Mouse (Mus musculus) ES-CJ7 (cell line): ENCODE results near the gene Kctd5.
"Not testable (repeated sequence)": the region's sequence is repeated elsewhere in the genome, so short reads cannot be mapped to it uniquely, and the experiment has no call there.

Source experiments
- DNase-seq: peaks from one replicate; pipeline ENCODE4 v3.0.0; 2011; ENCODE audit warnings: low read depth, low spot score

Kctd5 gene

DNA sequence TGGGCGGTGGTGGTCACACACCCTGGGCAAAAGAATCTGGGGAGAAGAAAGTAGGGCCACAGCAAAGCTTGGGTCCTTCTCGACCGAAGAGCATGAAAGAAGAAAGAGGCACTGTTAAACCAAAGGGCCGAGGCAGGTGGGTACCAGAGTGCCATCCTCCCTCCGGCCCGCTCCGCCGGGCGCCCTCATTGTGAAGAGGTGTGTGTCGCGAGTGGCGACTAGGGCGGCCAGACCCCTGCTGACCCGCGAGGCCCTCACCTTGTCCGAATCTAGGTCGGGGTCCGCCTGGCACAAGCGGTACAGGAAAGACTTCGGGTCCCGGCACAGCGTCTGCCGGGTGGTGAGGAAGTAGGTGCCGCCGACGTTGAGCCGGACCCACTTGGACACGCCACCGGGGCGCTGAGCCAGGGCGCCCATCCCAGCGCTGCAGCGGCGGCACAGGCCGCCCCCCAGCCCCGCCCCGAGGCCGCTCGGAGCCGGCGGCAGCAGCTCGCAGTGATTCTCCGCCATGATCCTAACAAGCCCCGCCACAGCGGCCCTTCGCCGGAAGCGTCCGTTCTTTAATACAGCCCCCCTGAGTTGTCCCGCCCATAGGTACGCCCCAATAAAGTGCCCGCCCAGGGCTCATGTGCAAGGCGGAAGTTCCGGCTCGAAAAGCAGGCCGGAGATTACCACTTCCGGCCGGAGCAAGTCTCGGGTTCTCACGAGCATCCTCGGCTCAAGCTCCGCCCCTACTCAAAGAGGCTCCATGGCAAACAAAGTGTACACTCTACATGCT is at the start of gene Kctd5:
Kctd5 (minus strand) TSS at position 567 of the 778 bp plus-strand sequence.
- peak; percentile 97 for DNase-seq

- DNase-seq: no peak
These were observed 46.2 kb upstream of the Kctd5 start for GRCm38 (mm10) chr17:24119446-24119845.

GRCm38 (mm10) chr17:24113031-24113430 is 39.7 kb upstream of the Kctd5 start:
- no peak for DNase-seq

DNA sequence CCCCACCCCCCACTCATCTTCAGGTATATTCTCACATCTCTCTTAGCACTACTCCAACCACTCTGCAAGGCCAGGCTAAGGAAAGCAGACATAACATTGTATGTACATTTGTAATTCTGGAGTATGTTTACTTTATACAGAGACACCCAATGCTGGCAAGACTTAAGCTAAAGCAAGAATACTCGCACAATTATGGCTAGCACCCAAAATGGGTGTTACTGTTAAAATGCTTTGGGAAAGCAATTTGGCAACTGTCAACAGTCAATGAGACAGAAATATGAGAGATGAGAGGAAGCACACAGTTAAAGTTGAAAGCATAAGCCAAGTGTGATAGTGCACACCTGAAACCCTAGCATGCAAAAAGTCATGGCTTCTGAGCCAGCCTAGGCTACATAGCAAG is 38.0 kb upstream of the Kctd5 start:
- no peak for DNase-seq

DNA sequence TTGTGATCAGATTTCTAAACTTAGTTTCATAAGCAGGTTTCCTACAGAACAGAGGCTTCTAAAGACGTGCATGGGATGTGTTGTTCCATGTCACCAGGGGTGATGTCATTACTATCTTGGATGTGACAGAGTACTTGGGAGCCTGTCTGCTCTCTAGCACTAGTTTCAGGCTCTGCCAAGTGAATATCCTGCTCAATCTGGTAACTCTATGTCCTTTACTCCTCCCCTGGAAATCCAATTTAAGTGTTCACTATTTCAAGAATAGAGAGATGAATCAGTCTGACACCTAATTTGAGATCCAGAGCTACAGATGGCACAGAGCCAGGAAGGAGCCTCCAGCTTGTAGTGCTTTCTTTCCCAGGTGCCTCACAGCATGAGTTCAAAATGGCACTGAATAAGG is 35.6 kb upstream of the Kctd5 start:
- DNase-seq: no peak

DNA sequence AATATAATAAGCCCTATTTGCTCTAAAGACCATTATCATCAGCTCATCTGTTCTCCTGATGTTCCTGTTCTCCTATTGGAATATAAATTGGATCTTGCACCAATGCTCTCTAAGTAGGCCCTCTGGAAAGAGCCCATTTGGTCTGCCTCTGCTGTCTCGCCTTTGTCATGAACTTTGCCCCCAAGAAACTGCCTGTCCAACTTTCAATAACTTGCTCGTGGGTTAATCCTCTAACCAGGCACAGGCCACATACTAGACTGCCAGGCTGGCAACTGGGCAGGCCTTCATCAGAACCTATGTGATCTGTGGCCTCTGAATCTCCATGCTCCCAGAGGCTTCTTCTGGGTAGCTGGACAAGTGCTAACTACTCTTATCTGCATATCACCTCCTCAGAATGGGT is 31.8 kb upstream of the Kctd5 start:
- no peak for DNase-seq

DNA sequence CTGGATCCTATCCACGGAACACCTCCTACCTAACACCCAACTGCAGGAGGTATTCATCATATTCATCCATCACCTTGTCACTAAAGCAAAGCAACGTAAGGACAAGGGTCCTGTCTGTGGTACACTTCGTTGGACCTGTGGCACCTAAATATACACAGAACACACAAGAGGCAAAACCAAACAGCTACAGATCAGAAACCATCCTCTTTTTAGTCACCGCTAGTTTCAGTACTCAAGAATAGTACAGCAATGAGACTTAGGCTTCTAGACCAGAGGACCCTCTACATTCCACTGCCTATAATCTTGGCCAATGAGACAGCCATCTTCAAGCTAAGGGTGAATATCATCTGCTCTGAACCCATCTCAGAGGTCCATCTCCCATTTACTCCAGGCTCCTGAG is 25.1 kb upstream of the Kctd5 start:
- no peak for DNase-seq

- no peak for DNase-seq
These were observed 17.3 kb upstream of the Kctd5 start for GRCm38 (mm10) chr17:24090575-24090974.

- DNase-seq: not testable (repeated sequence)
These were observed 13.1 kb upstream of the Kctd5 start for GRCm38 (mm10) chr17:24086399-24086798.

DNA sequence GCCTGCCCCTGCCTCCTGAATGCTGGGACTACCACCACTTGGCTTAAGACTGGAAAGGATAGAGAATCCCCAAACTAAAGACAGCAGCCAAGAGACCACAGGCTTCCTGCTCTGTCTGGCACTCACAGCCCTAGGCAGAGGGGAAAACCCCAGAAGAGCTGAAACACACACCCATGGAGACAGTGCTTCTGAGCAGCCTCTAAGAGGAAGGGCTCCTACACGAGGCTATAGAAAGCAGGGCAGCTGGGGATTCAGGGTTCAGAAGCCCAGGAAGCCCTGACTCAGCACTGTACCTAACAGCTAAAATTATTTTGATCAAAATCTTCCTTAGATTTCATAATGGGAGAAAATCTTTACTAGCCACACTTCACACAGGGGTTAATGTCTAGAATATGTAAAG is 11.3 kb upstream of the Kctd5 start:
- no peak for DNase-seq

DNA sequence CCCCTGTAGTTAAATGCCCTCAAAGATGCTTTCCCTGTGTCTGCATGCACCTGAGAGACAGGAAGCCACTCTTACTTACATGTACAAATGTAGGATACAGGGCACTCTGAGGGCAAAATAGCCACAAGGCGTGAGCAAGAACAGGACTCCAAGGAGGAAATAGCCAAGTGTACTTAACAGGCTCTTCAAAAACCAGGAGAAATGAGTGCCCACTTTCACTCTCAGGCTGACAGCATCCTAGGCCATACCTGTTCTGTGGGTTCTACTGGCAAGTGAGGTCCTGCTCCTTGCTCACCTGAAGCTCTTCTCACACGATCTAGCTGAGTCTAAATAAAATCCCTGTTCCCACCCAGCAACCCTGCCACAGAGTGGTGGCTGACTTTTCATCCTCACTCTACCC is 3.8 kb upstream of the Kctd5 start:
- DNase-seq: no peak

DNA sequence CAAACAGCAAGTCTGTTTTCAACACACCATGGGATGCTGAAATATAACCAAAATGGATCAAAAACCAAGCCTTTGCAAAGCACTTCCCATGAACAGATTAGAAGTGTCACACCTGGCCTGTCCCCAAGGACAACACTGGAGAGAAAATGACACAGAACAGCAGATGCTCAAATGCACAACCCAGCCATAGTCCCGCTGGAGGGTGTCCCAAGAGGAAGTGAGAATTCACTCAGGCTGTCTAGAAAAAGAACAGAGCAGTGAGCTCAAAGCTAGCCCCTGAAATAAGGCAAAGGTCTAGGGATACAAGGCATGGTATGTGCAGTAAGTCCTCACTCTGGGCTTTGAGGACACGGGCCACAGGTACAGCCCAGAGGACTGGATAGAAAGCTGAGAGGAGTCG is 3.8 kb downstream of the Kctd5 start:
- DNase-seq: no peak

GRCm38 (mm10) chr17:24068271-24068670 is 5.0 kb downstream of the Kctd5 start:
- DNase-seq: no peak

- no peak for DNase-seq
These were observed 10.7 kb downstream of the Kctd5 start for GRCm38 (mm10) chr17:24062459-24063155.

DNA sequence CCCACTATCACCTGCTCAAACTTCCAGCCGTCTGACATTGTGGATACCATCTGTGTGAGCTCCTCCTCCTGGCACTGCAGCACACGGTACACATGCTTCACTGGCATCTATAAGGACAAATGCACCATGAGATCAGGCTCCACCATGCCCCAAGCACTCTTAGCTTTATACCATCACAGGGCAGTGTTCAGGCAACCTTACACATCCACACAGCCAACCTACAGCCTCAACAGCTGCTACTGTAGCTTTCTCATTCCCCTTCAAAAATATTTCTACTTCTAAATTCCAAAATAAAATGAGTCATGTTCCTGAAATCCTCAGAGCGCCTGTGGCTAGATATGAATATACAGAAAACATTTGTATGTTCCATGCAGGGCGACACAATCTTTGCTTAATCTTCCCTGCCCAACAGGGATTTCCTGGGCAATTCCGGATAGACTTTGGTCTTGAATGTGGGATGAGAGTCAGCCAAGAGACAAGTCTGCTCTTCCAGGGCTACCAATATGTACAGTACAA is 15.5 kb downstream of the Kctd5 start:
- no peak for DNase-seq

DNA sequence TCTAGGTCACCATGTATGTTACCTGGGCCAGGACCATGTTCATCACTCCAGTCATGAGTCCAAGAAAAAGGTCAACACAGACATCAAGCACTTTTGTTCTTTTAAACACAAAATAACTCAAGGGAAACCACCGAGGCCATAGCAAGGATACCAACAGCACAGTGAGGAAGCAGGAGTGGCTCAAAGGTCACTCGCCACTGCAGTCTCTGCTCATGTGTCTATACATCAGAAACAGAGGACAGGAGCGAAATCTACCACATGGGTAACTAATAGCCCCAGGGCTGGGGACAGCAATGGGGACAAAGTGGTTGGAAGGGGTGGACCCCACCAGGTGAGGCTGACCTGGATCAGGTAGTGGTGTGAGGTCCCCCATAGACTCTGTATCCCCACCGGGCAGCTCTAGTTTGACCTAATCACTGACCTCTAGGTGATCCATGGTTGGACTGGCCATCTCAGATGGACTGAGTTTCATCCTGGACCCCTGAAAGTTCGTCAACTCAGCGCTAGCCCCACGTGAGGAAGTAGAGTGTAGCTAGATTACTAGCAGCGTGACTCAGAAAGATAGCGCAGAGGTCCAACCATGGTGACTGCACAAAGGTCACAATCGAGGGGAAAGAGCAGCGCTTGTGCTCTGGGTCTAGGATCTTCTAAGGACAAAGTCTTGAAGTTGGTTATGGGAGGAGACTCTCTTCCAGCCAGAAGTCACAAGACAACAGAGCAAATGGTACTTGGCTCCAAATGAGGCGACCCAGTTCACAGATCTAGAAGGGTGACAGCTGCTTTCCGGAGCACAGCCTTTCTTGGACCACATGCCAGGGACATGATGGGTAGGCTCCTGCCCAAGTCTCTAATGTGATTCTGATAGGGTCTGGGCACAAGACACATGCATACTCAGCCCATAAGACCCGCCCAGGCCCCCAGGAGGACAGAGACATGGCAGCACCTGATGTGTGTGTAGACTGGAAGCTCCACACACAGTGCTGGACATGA is 16.4 kb downstream of the Kctd5 start:
- no peak for DNase-seq

DNA sequence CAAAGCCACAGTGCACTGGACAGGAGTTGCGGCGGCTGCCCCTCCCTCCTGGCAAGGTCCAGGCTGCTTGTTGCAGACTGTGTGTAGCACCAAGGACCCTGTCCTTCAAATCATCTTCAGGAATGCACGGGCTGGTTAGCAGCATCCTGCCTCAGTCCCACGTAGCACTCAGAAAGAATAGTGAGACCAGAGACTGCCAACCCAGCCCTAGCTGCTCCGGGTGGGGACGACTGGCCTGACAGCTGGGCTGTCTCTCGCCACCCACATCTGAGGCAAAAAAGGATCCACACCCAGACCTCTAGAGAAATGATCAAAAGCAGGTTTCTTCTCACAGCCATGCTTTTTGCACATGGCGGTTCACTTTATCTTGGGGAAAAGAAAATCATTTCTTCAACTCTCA is 24.3 kb downstream of the Kctd5 start:
- no peak for DNase-seq

GRCm38 (mm10) chr17:24048053-24048452 is 25.2 kb downstream of the Kctd5 start:
- no peak for DNase-seq

- DNase-seq: peak; percentile 74
These were observed 27.3 kb downstream of the Kctd5 start for GRCm38 (mm10) chr17:24046026-24046425.

- DNase-seq: no peak
These were observed 27.7 kb downstream of the Kctd5 start for GRCm38 (mm10) chr17:24045608-24046007.

GRCm38 (mm10) chr17:24044482-24044881 is 28.8 kb downstream of the Kctd5 start:
- DNase-seq: peak; percentile 73

DNA sequence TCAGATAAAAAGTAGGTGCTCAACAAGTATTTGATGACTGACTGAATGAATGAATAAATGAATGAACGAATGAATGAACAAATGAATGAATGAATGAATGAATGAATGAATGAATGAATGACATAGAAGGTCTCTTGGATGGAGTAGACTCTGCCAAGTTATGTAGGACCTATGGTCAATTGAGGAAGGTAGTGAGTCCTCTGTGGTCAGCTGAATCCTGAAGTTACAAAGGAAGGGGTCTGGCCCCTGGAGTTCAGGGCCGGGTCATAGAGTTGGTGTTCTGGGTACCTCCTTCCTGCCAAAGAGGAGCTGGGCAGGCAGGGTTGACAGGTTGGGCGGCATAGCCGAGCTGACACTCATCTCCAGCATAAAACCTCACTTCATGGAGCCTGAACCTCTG is 35.4 kb downstream of the Kctd5 start, which contains the start of gene Prss27:
Prss27 (plus strand) TSS at position 301 of the 400 bp plus-strand sequence.
- no peak for DNase-seq
